Mouse (Mus musculus) ES-Bruce4 (cell line): ENCODE data around the gene Xpc.
"Not testable (repeated sequence)": the region's sequence is repeated elsewhere in the genome, so short reads cannot be mapped to it uniquely, and the experiment has no call there.

Source experiments
- CTCF ChIP-seq: IDR thresholded peaks from one replicate; pipeline ENCODE4 v1.8.1; 2011; ENCODE audit warnings: low read depth, low read length
- EP300 ChIP-seq: IDR thresholded peaks from 2 replicates; pipeline ENCODE4 v1.6.1; 2011; ENCODE audit warnings: low read depth, low read length; ENCODE audit not compliant: insufficient read depth
- POLR2A ChIP-seq: IDR thresholded peaks from one replicate; pipeline ENCODE4 v1.8.1; 2011; ENCODE audit warnings: low read length; ENCODE audit not compliant: insufficient read depth

- TF ChIP-seq CTCF, POLR2A, EP300: not testable (repeated sequence)
Measured at GRCm38 (mm10) chr6:91471427-91471826, 44.3 kb downstream of the Xpc start.
